Mouse (Mus musculus): ENCODE results near the gene Frrs1l. TPM values are rescaled to one million over a fixed set of nuclear protein-coding genes. Genes with fewer than 3 reads are reported as not detected.

The Frrs1l gene
- polyA plus RNA-seq, 1 experiment: under 0.01 TPM

- Histone ChIP-seq H3ac (ENCODE audit: control insufficient read depth, insufficient read length, low read depth) (no peak overlapping the region), H3K79me2 (ENCODE audit: control insufficient read depth, insufficient read depth) (no peaks in the 10 kb centered on the region), H3K79me3 (ENCODE audit: low read depth) (no peaks in the 10 kb centered on the region), H3K4me3 (ENCODE audit: insufficient read depth, poor library complexity, severe bottlenecking) (no peak overlapping the region), H3K27me3 (ENCODE audit: control insufficient read depth, insufficient read depth, insufficient read length) (peaks cover 8% of the 10 kb centered on the region), H3K36me3 (ENCODE audit: control insufficient read depth, insufficient read depth) (no peaks in the 10 kb centered on the region)
- TF ChIP-seq CEBPB (IDR thresholded peaks at IDR 0.05; ENCODE audit: low read depth) (no peak), MYOG (IDR thresholded peaks at IDR 0.05; ENCODE audit: control insufficient read depth, extremely low read depth, insufficient read length) (no peak), MAX (IDR thresholded peaks at IDR 0.05) (no peak), MYOD1 (IDR thresholded peaks at IDR 0.05; ENCODE audit: control insufficient read depth, insufficient read length, low read depth) (no peak), FOSL1 (IDR thresholded peaks at IDR 0.05; ENCODE audit: insufficient read depth, low read length, poor library complexity, severe bottlenecking) (no peak), CTCF (IDR thresholded peaks at IDR 0.05; ENCODE audit: control insufficient read depth, insufficient read depth, insufficient read length) (no peak)
Measured at GRCm38 (mm10) chr4:57002751-57003150, 12.6 kb upstream of the Frrs1l start.

GRCm38 (mm10) chr4:57001437-57001836, 11.2 kb upstream of the Frrs1l start:
- H3K36me3 ChIP-seq (ENCODE audit: control insufficient read depth, insufficient read depth): no peaks in the 10 kb centered on the region
- H3K79me2 ChIP-seq (ENCODE audit: control insufficient read depth, insufficient read depth): no peaks in the 10 kb centered on the region
- H3K27me3 ChIP-seq (ENCODE audit: control insufficient read depth, insufficient read depth, insufficient read length): peaks cover 8% of the 10 kb centered on the region
- TF ChIP-seq MAX (IDR thresholded peaks at IDR 0.05) (no peak), MYOG (IDR thresholded peaks at IDR 0.05; ENCODE audit: control insufficient read depth, extremely low read depth, insufficient read length) (no peak), CEBPB (IDR thresholded peaks at IDR 0.05; ENCODE audit: low read depth) (no peak), MYOD1 (IDR thresholded peaks at IDR 0.05; ENCODE audit: control insufficient read depth, insufficient read length, low read depth) (no peak), CTCF (IDR thresholded peaks at IDR 0.05; ENCODE audit: control insufficient read depth, insufficient read depth, insufficient read length) (no peak), USF1 (IDR thresholded peaks at IDR 0.05; ENCODE audit: low read depth) (no peak), FOSL1 (IDR thresholded peaks at IDR 0.05; ENCODE audit: insufficient read depth, low read length, poor library complexity, severe bottlenecking) (no peak)
- no peak overlapping the region for H3ac ChIP-seq (ENCODE audit: control insufficient read depth, insufficient read length, low read depth)
- no peak overlapping the region for H3K4me3 ChIP-seq (ENCODE audit: insufficient read depth, poor library complexity, severe bottlenecking)
- no peaks in the 10 kb centered on the region for H3K79me3 ChIP-seq (ENCODE audit: low read depth)

GRCm38 (mm10) chr4:56993331-56993730, 3.1 kb upstream of the Frrs1l start:
- TF ChIP-seq MYOD1 (IDR thresholded peaks at IDR 0.05; ENCODE audit: control insufficient read depth, insufficient read length, low read depth) (no peak), USF1 (IDR thresholded peaks at IDR 0.05; ENCODE audit: low read depth) (no peak), MAX (IDR thresholded peaks at IDR 0.05) (no peak), FOSL1 (IDR thresholded peaks at IDR 0.05; ENCODE audit: insufficient read depth, low read length, poor library complexity, severe bottlenecking) (no peak), CTCF (IDR thresholded peaks at IDR 0.05; ENCODE audit: control insufficient read depth, insufficient read depth, insufficient read length) (no peak)
- H3K79me3 ChIP-seq (ENCODE audit: low read depth): no peaks in the 10 kb centered on the region
- no peaks in the 10 kb centered on the region for H3K36me3 ChIP-seq (ENCODE audit: control insufficient read depth, insufficient read depth)
- H3K79me2 ChIP-seq (ENCODE audit: control insufficient read depth, insufficient read depth): no peaks in the 10 kb centered on the region
- H3ac ChIP-seq (ENCODE audit: control insufficient read depth, insufficient read length, low read depth): no peak overlapping the region
- H3K27me3 ChIP-seq (ENCODE audit: control insufficient read depth, insufficient read depth, insufficient read length): peaks cover 34% of the 10 kb centered on the region
- no peak overlapping the region for H3K4me3 ChIP-seq (ENCODE audit: insufficient read depth, poor library complexity, severe bottlenecking)

- peaks cover 37% of the 10 kb centered on the region for H3K27me3 ChIP-seq (ENCODE audit: control insufficient read depth, insufficient read depth, insufficient read length)
- no peak for TF ChIP-seq MAX (IDR thresholded peaks at IDR 0.05)
- TF ChIP-seq CEBPB (IDR thresholded peaks at IDR 0.05; ENCODE audit: low read depth): no peak
- TF ChIP-seq MYOG (IDR thresholded peaks at IDR 0.05; ENCODE audit: control insufficient read depth, extremely low read depth, insufficient read length): no peak
- TF ChIP-seq USF1 (IDR thresholded peaks at IDR 0.05; ENCODE audit: low read depth): no peak
- no peak for TF ChIP-seq FOSL1 (IDR thresholded peaks at IDR 0.05; ENCODE audit: insufficient read depth, low read length, poor library complexity, severe bottlenecking)
- no peak for TF ChIP-seq CTCF (IDR thresholded peaks at IDR 0.05; ENCODE audit: control insufficient read depth, insufficient read depth, insufficient read length)
- no peak for TF ChIP-seq MYOD1 (IDR thresholded peaks at IDR 0.05; ENCODE audit: control insufficient read depth, insufficient read length, low read depth)
- no peak overlapping the region for H3K4me3 ChIP-seq (ENCODE audit: insufficient read depth, poor library complexity, severe bottlenecking)
- no peak overlapping the region for H3ac ChIP-seq (ENCODE audit: control insufficient read depth, insufficient read length, low read depth)
- H3K79me2 ChIP-seq (ENCODE audit: control insufficient read depth, insufficient read depth): no peaks in the 10 kb centered on the region
- no peaks in the 10 kb centered on the region for H3K36me3 ChIP-seq (ENCODE audit: control insufficient read depth, insufficient read depth)
- no peaks in the 10 kb centered on the region for H3K79me3 ChIP-seq (ENCODE audit: low read depth)
Measured at GRCm38 (mm10) chr4:56991951-56992350, 1.8 kb upstream of the Frrs1l start.

- Histone ChIP-seq H3K4me3 (ENCODE audit: insufficient read depth, poor library complexity, severe bottlenecking) (no peak overlapping the region), H3K27me3 (ENCODE audit: control insufficient read depth, insufficient read depth, insufficient read length) (peaks cover 43% of the 10 kb centered on the region), H3ac (ENCODE audit: control insufficient read depth, insufficient read length, low read depth) (no peak overlapping the region), H3K36me3 (ENCODE audit: control insufficient read depth, insufficient read depth) (no peaks in the 10 kb centered on the region), H3K79me3 (ENCODE audit: low read depth) (no peaks in the 10 kb centered on the region), H3K79me2 (ENCODE audit: control insufficient read depth, insufficient read depth) (no peaks in the 10 kb centered on the region)
- TF ChIP-seq CTCF (IDR thresholded peaks at IDR 0.05; ENCODE audit: control insufficient read depth, insufficient read depth, insufficient read length): no peak
- no peak for TF ChIP-seq FOSL1 (IDR thresholded peaks at IDR 0.05; ENCODE audit: insufficient read depth, low read length, poor library complexity, severe bottlenecking)
- TF ChIP-seq USF1 (IDR thresholded peaks at IDR 0.05; ENCODE audit: low read depth): no peak
- no peak for TF ChIP-seq MYOG (IDR thresholded peaks at IDR 0.05; ENCODE audit: control insufficient read depth, extremely low read depth, insufficient read length)
- no peak for TF ChIP-seq MYOD1 (IDR thresholded peaks at IDR 0.05; ENCODE audit: control insufficient read depth, insufficient read length, low read depth)
- TF ChIP-seq CEBPB (IDR thresholded peaks at IDR 0.05; ENCODE audit: low read depth): no peak
- TF ChIP-seq MAX (IDR thresholded peaks at IDR 0.05): no peak
Measured at GRCm38 (mm10) chr4:56989431-56990214, 568 bp downstream of the Frrs1l start.

All from C2C12 (cell line).